Mouse (Mus musculus): Measurements from ENCODE around the gene Ndc1.
"Not testable (repeated sequence)": the region's sequence is repeated elsewhere in the genome, so short reads cannot be mapped to it uniquely, and the experiment has no call there.

DNA sequence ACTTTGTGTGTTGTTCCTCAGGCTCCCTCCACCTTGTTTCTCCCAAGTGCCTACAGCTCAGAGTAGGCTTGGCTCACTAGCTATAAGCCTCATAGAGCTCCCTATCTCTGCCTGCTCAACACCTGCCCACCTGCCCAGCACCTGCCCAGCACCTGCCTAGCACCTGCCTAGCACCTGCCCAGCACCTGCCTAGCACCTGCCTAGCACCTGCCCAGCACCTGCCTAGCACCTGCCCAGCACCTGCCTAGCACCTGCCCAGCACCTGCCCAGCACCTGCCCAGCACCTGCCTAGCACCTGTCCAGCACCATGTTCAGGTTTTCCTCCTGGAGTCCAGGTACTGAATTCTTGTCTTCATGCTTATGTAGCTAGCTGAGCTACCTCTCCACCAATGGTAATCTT is 1.2 kb upstream of the Ndc1 start:
- not testable (repeated sequence) for TF ChIP-seq CTCF, EP300 (IDR thresholded peaks at IDR 0.05; ENCODE audit: low read depth)

Measured in liver, embryonic 14.5 days (tissue).